ENCODE assay signal across 8 mouse cellular contexts in genomic region chr7:27725566-27726538, GRCm38 (mm10). TPM values are rescaled to one million over a fixed set of nuclear protein-coding genes. Genes with fewer than 3 reads are reported as not detected.
A peak's percentile ranks its signal among the peaks of the same experiment; 100 is the strongest.
DNase-seq lines count a peak whose midpoint lies in the region; ATAC-seq and TF ChIP-seq lines count a peak whose summit lies in the region.

No protein-coding gene starts in this region.

- no peak for TF ChIP-seq CTCF in thymus, adult 2 months (IDR thresholded peaks at IDR 0.05; ENCODE audit: borderline replicate concordance, control insufficient read depth, extremely low read depth, insufficient read depth, low read length, poor library complexity)

- 40% methylated on average over 12 of the region's 12 CpGs for WGBS in thymus, adult 2 months
- 38% methylated on average over 12 of the region's 12 CpGs for WGBS in forebrain, embryonic 12.5 days
- 39% methylated on average over 12 of the region's 12 CpGs for WGBS in intestine, embryonic 16.5 days
- 37% methylated on average over 12 of the region's 12 CpGs for WGBS in liver, embryonic 13.5 days (ENCODE audit: insufficient replicate concordance)
- 48% methylated on average over 12 of the region's 12 CpGs for WGBS in neural tube, embryonic 11.5 days

- no peaks in the 10 kb centered on the region for H3K27me3 ChIP-seq in thymus, adult 2 months (ENCODE audit: control insufficient read depth, insufficient read depth, low read length)
- no peaks in the 10 kb centered on the region for H3K27me3 ChIP-seq in forebrain, embryonic 12.5 days
- H3K27me3 ChIP-seq in intestine, embryonic 16.5 days (replicated peaks; ENCODE audit: control insufficient read depth, insufficient read depth, low read length): no peaks in the 10 kb centered on the region
- no peaks in the 10 kb centered on the region for H3K27me3 ChIP-seq in liver, embryonic 13.5 days
- H3K27me3 ChIP-seq in neural tube, embryonic 11.5 days (ENCODE audit: control insufficient read depth, insufficient read depth, low read length): no peaks in the 10 kb centered on the region

- H3K4me2 ChIP-seq in forebrain, embryonic 12.5 days: no peak overlapping the region
- H3K4me2 ChIP-seq in intestine, embryonic 16.5 days (ENCODE audit: low read depth, low read length): no peak overlapping the region
- no peak overlapping the region for H3K4me2 ChIP-seq in liver, embryonic 13.5 days
- H3K4me2 ChIP-seq in neural tube, embryonic 11.5 days (ENCODE audit: low read depth): no peak overlapping the region

- DNase-seq in thymus, adult 2 months: peak; percentile 38
- no peak for DNase-seq in thymus, adult 18-20 months
- DNase-seq in c-Kit-positive CD71-positive TER-119-positive erythroid progenitor cells, embryonic 14.5 days (ENCODE audit: low spot score): peak; percentile 56
- DNase-seq in liver, embryonic 13.5 days: peak; percentile 15
- DNase-seq in neural tube, embryonic 11.5 days (ENCODE audit: low spot score): peak; percentile 58
- no peak for DNase-seq in gastrocnemius, postnatal 14 days

- H3K4me3 ChIP-seq in thymus, adult 2 months (ENCODE audit: control insufficient read depth, insufficient read depth, low read length): no peak overlapping the region
- H3K4me3 ChIP-seq in forebrain, embryonic 12.5 days (replicated peaks): no peak overlapping the region
- H3K4me3 ChIP-seq in intestine, embryonic 16.5 days (ENCODE audit: low read length): no peak overlapping the region
- H3K4me3 ChIP-seq in liver, embryonic 13.5 days (replicated peaks): no peak overlapping the region
- no peak overlapping the region for H3K4me3 ChIP-seq in neural tube, embryonic 11.5 days (ENCODE audit: low read depth, low read length)

- TF ChIP-seq POLR2A in thymus, adult 2 months (IDR thresholded peaks at IDR 0.05; ENCODE audit: control insufficient read depth, extremely low read depth, insufficient read depth, low read length, poor library complexity): no peak

- H3K27ac ChIP-seq in thymus, adult 2 months (ENCODE audit: control insufficient read depth, insufficient read depth, low read length): no peak overlapping the region
- peak overlapping the region; percentile 51; the same call in 1 of the 2 replicates for H3K27ac ChIP-seq in forebrain, embryonic 12.5 days
- H3K27ac ChIP-seq in intestine, embryonic 16.5 days (ENCODE audit: low read length): no peak overlapping the region
- no peak overlapping the region for H3K27ac ChIP-seq in liver, embryonic 13.5 days
- H3K27ac ChIP-seq in neural tube, embryonic 11.5 days (ENCODE audit: low read depth, low read length): no peak overlapping the region

- H3K9ac ChIP-seq in forebrain, embryonic 12.5 days: no peak overlapping the region
- H3K9ac ChIP-seq in intestine, embryonic 16.5 days (ENCODE audit: low read depth, low read length): no peak overlapping the region
- no peak overlapping the region for H3K9ac ChIP-seq in liver, embryonic 13.5 days
- no peak overlapping the region; the same call in 1 of the 2 replicates for H3K9ac ChIP-seq in neural tube, embryonic 11.5 days (ENCODE audit: low read length)

- intact Hi-C loops in gastrocnemius, postnatal 14 days (cut with DNase I; ENCODE audit: low total_unique reads): loop anchor here (5.0 kb wide), 1 partner anchor 69 kb away; no protein-coding TSS in a partner anchor

- no peaks in the 10 kb centered on the region for H3K36me3 ChIP-seq in thymus, adult 2 months (ENCODE audit: control insufficient read depth, insufficient read depth, low read length)
- H3K36me3 ChIP-seq in forebrain, embryonic 12.5 days (replicated peaks): no peaks in the 10 kb centered on the region
- no peaks in the 10 kb centered on the region for H3K36me3 ChIP-seq in intestine, embryonic 16.5 days (ENCODE audit: control insufficient read depth, insufficient read depth, low read length)
- no peaks in the 10 kb centered on the region for H3K36me3 ChIP-seq in liver, embryonic 13.5 days
- H3K36me3 ChIP-seq in neural tube, embryonic 11.5 days (ENCODE audit: control insufficient read depth, insufficient read depth, low read length): no peaks in the 10 kb centered on the region

- peak; percentile 85 for ATAC-seq in forebrain, embryonic 12.5 days (ENCODE audit: low FRiP score)
- peak; percentile 79 for ATAC-seq in intestine, embryonic 16.5 days
- no peak for ATAC-seq in liver, embryonic 13.5 days (ENCODE audit: low read depth)
- ATAC-seq in neural tube, embryonic 11.5 days (ENCODE audit: insufficient read depth, low FRiP score, low TSS enrichment): peak; percentile 80

- no peaks in the 10 kb centered on the region for H3K4me1 ChIP-seq in thymus, adult 2 months (replicated peaks; ENCODE audit: control insufficient read depth, insufficient read depth, low read length)
- H3K4me1 ChIP-seq in forebrain, embryonic 12.5 days: no peaks in the 10 kb centered on the region; the same call in 1 of the 2 replicates
- H3K4me1 ChIP-seq in intestine, embryonic 16.5 days (ENCODE audit: control insufficient read depth, insufficient read depth, low read length): no peaks in the 10 kb centered on the region
- no peaks in the 10 kb centered on the region for H3K4me1 ChIP-seq in liver, embryonic 13.5 days (replicated peaks)
- H3K4me1 ChIP-seq in neural tube, embryonic 11.5 days (ENCODE audit: control insufficient read depth, insufficient read depth, low read length): no peaks in the 10 kb centered on the region

- no peaks in the 10 kb centered on the region for H3K9me3 ChIP-seq in forebrain, embryonic 12.5 days
- no peaks in the 10 kb centered on the region for H3K9me3 ChIP-seq in intestine, embryonic 16.5 days (ENCODE audit: control insufficient read depth, low read length)
- no peaks in the 10 kb centered on the region for H3K9me3 ChIP-seq in liver, embryonic 13.5 days (replicated peaks)
- no peaks in the 10 kb centered on the region for H3K9me3 ChIP-seq in neural tube, embryonic 11.5 days (ENCODE audit: control insufficient read depth, low read length)

RNA-seq across cellular contexts. Expression of gene Zfp60, which starts 5.3 kb away (rescaled TPM):
- polyA plus RNA-seq in thymus, adult 2 months (2012; rRNA removed): 2.5 and 2.6 TPM in 2 replicates
- 108 and 118 TPM in 2 replicates for polyA plus RNA-seq in forebrain, embryonic 12.5 days (2016; fragmentation: Nextera tagmentation; extraction: Ambion mirVana)
- 18.3 and 19.3 TPM in 2 replicates for polyA plus RNA-seq in intestine, embryonic 16.5 days (2015; fragmentation: Nextera tagmentation; extraction: Ambion mirVana)
- polyA plus RNA-seq in liver, embryonic 13.5 days (2015; fragmentation: Nextera tagmentation; extraction: Ambion mirVana): 5.6 and 6.6 TPM in 2 replicates
- polyA plus RNA-seq in neural tube, embryonic 11.5 days (2014; fragmentation: Nextera tagmentation; extraction: Ambion mirVana): 83.7 and 84.7 TPM in 2 replicates
- 1 to 10 TPM; 5.6 to 6.2 TPM for total RNA-seq in gastrocnemius, postnatal 14 days (2021)

RNA-seq across cellular contexts. Expression of gene Zfp607b, which starts 36.7 kb away (rescaled TPM):
- polyA plus RNA-seq in thymus, adult 2 months (2012; rRNA removed): 0.77 and 0.92 TPM in 2 replicates
- polyA plus RNA-seq in forebrain, embryonic 12.5 days (2016; fragmentation: Nextera tagmentation; extraction: Ambion mirVana): 9.6 and 10.1 TPM in 2 replicates
- polyA plus RNA-seq in intestine, embryonic 16.5 days (2015; fragmentation: Nextera tagmentation; extraction: Ambion mirVana): 2.1 and 2.2 TPM in 2 replicates
- 0.35 and 0.83 TPM in 2 replicates for polyA plus RNA-seq in liver, embryonic 13.5 days (2015; fragmentation: Nextera tagmentation; extraction: Ambion mirVana)
- 5.0 and 6.1 TPM in 2 replicates for polyA plus RNA-seq in neural tube, embryonic 11.5 days (2014; fragmentation: Nextera tagmentation; extraction: Ambion mirVana)
- 1 to 10 TPM in 1 of 2 experiments, under 1 TPM in 1; 0.84 to 1.2 TPM for total RNA-seq in gastrocnemius, postnatal 14 days (2021)

RNA-seq across cellular contexts. Expression of gene Map3k10, which starts 51.5 kb away (rescaled TPM):
- 24.7 and 30.0 TPM in 2 replicates for polyA plus RNA-seq in thymus, adult 2 months (2012; rRNA removed)
- 15.4 and 16.2 TPM in 2 replicates for polyA plus RNA-seq in forebrain, embryonic 12.5 days (2016; fragmentation: Nextera tagmentation; extraction: Ambion mirVana)
- polyA plus RNA-seq in intestine, embryonic 16.5 days (2015; fragmentation: Nextera tagmentation; extraction: Ambion mirVana): 2.2 and 2.9 TPM in 2 replicates
- polyA plus RNA-seq in liver, embryonic 13.5 days (2015; fragmentation: Nextera tagmentation; extraction: Ambion mirVana): 1.3 and 1.8 TPM in 2 replicates
- 9.0 and 12.5 TPM in 2 replicates for polyA plus RNA-seq in neural tube, embryonic 11.5 days (2014; fragmentation: Nextera tagmentation; extraction: Ambion mirVana)
- total RNA-seq in gastrocnemius, postnatal 14 days (2021): 10 to 100 TPM; 15.9 to 16.6 TPM

Comparison
In these comparisons a context has a peak if more than half of its experiments do, and no peak if none do; other contexts are left out.
1. DNase-seq: peak in thymus, adult 2 months (single experiment), c-Kit-positive CD71-positive TER-119-positive erythroid progenitor cells, embryonic 14.5 days (single experiment), liver, embryonic 13.5 days (single experiment) and neural tube, embryonic 11.5 days (single experiment); none in thymus, adult 18-20 months (0 of 2) and gastrocnemius, postnatal 14 days (single experiment).